Mouse (Mus musculus) heart, adult 18-20 months (tissue): ENCODE data around the gene Zbed5. TPM values are rescaled to one million over a fixed set of nuclear protein-coding genes. Genes with fewer than 3 reads are reported as not detected.
"Not testable (repeated sequence)": the region's sequence is repeated elsewhere in the genome, so short reads cannot be mapped to it uniquely, and the experiment has no call there.

Source experiments
- DNase-seq, 2 experiments: peaks; one replicate each; pipeline ENCODE4 v3.0.0; 2021 to 2022; ENCODE audit warnings: mixed read lengths in 1 of 2
- long read RNA-seq, 2 experiments: library from polyadenylated mRNA; stranded (forward); transcript quantifications; one replicate each; pipeline ENCODE4 v2.0.0; 2021
- total RNA-seq, 2 experiments: library from RNA; stranded (reverse); gene quantifications; 2 replicates each; pipeline ENCODE4 v1.2.3; 2021

The Zbed5 gene
- under 1 TPM; 0.46 to 0.69 TPM for total RNA-seq
- long read RNA-seq, experiment 1, partial matches to known transcripts: 0 of 1 reads
- long read RNA-seq, experiment 1, other reads (novel, unspliced or antisense): 1 of 1 reads
- long read RNA-seq, experiment 2, partial matches to known transcripts: 0 of 1 reads
- long read RNA-seq, experiment 2, other reads (novel, unspliced or antisense): 0 of 1 reads

DNA sequence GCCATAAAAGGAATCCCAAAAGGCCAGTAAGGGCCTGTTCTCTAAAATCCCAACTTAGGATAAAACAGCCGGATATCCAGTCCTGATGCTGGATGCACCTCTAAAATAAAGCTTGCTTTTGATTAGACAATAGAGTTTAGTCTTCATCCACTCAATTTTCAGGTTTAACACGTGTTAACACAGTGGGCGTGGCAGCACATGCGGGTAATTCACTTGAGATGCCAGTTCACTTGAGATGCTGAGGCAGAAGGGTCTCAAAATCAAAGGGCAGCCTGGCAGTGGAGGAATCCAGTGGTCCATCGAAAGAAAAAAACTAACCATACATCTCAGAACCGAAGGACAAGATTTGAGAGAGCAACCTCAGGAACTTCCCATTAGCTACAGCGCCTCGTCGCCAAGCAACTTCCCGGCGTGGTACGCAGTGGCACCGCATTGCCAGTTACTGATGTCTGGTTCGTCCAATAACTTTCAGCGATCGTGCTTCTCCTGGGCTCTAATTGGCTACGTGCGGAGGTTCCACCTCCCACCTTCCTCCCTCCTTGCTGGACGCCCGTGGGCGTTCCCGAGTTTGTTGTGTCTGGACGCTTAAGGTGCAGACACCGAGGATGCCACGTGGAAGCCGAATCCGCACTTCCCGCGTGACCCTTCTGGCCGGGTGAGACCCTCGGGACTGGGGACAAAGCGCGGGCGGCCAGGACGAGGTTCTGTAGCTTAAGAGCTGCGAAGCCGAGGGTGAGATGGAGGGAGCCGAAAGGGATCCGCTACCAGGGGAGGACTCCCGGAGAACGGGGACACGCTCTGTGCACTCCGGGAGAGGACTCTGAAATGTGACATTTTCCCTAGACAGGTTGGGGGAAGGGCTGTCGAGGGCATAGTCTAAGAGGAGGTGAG, at the start of gene Zbed5:
Gene Zbed5 (plus strand): TSS at position 526 of the 891 bp plus-strand sequence.
- peak; percentile 93 to 95 for DNase-seq

DNA sequence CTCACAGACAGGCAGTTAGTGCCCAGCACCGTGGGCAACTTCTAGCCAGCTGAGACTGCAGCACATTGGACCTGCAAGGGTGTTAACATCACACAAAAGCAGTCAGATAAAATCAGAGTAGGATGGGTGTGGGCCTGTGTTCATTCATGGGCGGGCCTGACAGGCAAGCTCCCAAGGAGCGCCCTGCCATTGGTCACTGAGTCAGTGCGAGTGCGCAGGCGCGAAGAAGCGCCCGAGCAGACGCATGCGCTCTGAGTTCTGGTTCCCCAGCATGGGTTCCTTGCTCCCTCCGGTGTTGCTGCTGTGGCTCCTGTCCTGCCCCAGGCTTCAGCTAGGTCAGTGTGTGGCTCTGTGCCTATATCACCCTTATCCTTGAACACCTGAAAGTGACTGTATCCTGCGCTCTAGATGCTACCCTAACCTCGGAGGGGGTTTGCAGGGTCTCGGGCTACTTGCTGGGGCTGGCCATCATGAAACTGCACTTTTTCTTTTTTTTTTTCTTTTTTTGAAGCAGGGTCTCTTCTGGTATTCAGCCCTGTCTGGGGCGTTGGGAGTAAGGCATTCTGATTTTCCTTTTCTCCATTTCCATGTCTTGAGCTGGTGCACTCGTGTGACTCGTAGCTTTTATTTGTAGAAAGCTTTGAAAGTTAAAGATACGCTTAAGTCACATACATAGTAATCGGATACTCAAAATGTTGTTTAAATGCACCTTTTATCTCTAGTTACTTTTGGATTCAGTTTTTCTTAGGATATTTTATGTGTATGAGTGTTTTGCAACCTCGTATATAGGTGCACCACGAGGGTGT, 48.6 kb upstream of the Zbed5 start, which contains the start of gene Sumf2:
Gene Sumf2 (plus strand): TSS at position 235 of the 806 bp plus-strand sequence.
- DNase-seq: peak; percentile 95 to 97

DNA sequence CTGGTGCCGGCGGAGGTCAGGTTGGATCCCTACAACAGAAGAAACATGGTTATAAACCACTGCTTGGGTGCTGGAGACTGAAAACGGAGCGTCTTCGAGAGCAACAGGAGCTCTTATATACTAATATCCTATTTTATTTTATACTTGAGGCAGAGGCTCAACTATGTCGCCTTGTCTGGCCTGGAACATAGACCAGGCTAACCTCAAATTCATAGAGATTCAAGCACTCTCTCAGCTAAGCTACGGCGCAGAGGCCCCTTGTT, 48.0 kb upstream of the Zbed5 start:
- no peak for DNase-seq

DNA sequence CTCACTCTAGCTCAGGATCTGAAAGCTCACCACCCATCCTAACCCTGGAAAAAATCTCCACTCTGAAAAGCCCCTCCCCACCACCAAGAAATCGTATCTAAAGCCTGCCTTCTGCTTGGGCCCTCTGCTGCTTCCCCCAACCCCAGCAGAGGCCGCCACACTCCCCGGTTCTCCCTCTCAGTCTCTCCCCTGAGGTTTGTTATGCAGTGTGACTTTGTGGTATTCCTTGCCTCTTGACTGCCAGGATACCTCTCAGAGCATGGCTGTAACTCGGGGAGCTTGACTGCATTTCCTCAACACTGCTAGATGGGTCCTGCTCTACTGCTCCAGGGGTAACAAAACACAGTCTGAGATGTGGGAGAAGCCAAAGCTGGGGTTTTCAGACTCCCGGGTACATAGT, 40.4 kb upstream of the Zbed5 start:
- no peak for DNase-seq

DNA sequence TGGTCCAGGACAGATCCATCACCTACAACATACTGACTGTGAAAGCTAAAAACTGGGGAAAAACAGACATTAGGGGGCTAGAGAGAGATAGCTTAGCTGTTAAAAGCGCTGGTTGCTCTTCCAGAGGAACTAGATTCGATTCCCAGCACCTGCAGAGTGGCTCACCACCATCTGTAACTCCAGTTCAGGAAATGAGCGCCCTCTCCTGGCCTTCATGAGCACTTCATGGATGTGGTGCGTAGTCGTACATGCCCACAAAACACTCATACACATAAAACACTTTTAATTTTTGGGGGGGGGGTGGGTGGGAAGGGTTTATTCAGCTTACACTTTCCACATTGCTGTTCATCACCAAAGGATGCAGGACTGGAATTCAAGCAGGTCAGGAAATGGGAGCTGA, 39.1 kb upstream of the Zbed5 start:
- no peak for DNase-seq

DNA sequence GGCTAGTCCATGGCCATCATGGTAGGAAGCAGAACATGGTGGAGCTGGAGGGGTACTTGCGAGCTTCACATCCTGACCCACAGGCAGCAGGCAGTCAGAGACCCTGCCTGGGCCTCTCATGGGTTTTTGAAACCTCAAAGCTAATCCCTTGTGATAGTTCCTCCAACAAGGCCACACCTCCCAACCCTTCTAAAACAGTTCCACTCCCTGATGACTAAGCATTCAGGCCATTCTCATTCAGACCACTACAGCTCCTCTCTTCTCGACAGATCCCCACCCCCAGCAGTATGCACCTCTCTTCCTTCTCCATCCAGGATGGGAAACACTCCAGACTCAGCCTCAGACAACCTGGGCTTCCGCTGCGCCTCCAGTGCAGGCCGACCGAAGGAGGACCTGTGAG, 33.2 kb upstream of the Zbed5 start:
- no peak for DNase-seq

DNA sequence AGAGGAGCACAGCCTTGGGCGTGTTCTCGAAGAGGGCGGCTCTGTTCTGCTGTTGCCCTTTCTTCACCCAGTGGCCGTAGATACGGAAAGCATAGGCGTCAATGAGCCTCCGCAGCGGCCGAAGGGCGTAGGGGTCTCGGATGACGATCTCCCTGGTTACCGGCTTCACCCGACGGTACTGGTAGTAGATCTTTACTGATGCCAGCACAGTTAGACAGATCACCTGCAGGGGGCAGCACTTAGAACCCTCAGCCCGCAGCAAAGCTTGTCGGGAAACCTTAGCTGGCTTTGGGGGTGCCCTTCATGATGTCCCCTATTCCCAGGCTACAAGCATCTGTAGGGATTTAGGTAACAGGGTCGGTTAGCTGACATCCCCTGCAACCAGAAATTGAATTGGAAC, 31.1 kb upstream of the Zbed5 start:
- DNase-seq: peak; percentile 14 to 57

DNA sequence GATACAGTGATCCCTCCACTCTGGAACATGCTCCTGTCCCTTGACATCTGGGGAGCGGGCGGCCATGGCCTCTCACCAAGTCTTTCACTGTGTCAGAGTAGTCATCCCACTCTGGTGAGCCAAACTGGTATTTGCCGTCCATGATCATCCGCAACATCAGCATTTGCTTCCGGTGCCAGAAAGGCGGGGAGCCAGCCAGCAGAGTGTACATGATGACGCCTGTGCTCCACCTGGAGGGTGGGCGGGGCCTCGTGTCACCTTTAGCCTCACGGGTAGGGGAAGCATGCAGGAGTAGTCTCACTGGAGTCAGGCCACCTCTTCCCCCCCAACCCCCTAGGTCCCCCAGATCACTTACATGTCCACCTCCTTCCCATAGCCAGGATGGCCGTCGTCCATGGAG, 29.7 kb upstream of the Zbed5 start:
- DNase-seq: no peak

DNA sequence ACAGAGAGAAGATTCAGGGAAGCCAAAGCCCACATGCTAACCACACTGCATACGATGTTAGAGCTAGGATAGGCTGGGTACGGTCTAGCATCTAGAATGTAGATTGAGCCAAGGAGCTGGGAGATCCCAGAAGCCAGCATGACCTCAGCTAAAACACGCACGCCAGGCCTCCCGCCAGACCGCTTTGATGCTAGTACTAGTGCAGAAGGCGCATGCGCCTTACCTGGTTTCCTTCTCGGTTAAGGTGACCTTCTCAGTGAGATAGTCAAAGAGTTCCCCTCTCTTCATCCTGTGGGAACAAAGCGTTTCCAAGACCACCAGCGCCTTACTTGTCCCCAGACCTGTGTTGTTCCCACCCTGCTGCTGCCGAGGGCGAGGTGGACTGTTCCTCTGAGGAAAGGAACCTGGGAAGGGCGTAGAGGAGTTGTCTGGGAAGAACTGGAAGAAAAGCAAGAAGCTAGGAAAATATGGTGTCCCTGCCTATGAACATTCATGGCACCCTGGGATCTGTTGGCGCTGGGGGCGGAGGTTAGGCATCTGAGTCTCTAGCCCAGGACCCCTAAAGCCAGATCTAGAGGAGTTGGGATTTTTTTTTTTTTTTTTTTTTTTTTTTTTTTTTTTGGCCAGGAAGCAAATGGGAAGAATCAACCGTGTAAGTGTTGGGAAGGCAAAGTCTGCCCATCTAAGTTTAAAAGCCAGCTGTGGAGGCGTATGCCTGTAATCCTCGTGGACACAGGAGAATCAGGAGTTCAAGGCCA, 26.1 kb upstream of the Zbed5 start:
- DNase-seq: no peak

DNA sequence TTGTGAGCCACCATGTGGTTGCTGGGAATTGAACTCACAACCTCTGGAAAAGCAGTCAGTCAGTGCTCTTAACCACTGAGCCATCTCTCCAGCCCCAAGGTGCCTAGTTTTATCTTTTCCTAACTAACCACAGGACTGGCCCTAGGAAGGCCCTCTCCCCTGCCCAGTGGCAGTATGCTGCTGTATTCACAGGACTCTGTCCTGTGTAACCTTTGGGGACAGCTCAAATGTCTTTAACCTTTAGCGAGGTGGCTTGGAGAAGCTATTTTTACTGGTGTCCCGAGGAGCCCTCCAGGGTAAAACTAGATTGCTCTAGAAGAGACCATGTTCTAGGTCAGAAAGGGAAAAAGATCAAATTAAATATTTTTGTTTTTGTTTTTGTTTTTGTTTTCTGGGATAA, 24.3 kb upstream of the Zbed5 start:
- DNase-seq: no peak

DNA sequence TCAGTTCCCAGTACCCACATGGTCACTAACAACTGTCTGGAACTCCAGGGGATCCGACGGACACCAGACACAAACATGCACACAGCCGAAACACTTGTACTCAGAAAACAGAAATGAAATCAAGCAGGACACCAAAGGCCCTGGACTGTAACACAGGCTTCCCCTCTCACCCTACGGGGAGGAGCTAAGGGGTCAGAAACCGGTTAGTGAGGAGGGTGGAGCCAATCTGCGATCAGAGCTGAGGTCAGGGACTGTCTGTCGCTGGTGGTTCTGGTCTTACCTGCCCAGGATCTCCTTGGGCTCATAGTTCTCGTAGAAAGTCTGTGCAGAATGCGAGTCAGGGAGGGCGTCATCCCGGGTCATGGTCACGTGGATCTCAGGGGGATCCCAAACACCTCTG, 21.6 kb upstream of the Zbed5 start:
- no peak for DNase-seq

DNA sequence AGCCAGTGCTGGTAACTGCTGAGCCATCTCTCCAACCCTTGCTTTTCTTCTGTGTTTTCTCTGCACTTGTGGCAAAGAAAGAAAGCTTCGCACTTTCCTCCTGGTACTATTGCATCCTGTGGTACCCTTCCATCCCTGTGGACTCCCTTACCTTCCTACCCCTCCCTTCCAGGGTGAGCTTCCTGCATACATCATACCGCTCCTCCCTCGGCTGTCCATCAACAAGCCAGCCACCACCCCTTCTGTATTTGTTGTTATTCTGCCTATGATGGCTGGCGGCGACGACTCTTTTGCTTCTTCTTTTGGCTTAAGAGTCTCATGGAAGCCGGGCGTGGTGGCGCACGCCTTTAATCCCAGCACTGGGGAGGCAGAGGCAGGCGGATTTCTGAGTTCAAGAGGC, 20.4 kb upstream of the Zbed5 start:
- DNase-seq: no peak

DNA sequence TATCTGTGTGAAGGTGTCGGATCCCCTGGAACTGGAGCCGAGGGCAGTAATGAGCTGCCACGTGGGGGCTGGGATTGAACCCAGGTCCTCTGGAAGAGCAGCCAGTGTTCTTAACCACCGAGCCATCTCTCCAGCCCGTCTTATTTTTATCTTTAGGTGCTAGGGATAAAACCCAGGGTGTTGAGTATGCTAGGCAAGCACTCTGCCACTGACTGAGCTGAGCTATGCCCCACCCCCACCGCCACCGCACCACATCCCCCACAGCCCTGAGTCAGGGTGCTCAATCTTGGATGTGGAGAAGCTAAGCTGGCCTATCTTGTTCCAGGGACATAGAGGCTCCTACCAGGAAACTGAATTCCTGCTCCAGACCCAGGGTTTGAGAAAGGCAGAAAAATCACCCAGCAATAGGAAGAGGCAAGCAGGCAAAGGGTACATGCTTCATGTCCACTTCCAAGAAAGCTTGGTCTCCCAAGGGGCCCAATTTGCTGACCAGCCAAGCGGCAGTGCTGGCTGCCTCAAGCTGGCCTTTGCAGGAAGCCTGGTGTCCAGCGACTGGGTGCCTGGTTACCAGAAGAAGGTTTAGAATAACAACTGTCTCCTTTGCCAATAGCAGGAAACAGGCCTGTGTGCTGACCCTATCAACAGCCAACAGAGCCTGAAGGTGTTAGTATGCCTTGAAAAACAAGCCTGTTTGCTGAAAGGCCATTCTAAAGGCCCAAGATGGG, 17.6 kb upstream of the Zbed5 start:
- peak; percentile 62 to 72 for DNase-seq

DNA sequence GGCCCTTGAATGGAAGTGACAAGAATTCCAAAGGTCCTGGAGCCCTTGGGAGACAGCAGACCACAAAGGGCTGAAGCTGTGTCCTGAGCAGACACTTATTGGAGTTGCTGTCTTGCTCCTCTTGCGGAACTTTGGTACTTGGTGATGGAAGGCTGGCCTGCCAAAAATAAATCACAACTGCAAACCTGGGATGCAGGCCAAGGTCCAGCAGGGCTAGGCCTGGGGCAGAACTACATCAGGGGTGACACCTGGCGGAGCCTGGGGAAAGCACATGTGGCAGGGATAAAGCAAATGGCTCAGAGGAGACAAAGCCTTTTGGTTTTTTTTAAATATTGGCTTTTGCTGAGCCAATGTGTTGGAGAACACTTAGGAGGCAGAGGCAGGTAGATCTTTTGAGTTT, 16.6 kb upstream of the Zbed5 start:
- peak; percentile 84 to 86 for DNase-seq

DNA sequence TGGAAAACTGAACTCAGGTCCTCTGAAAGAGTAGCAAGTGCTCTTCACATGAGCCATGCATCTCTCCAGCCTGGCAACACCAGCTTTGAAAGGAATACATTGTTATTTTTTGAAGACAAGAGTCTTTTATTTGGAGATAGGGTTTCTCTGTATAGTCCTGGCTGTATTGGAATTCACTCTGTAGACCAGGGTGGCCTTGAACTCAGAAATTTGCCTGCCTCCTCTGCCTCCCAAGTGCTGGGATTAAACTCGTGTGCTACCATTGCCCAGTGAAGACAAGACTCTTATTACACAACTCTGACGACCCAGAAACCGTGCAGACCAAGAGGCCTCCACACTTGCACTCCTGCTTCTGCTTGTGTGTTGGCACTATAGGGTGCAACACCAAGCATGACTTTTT, 15.6 kb upstream of the Zbed5 start:
- DNase-seq: no peak

DNA sequence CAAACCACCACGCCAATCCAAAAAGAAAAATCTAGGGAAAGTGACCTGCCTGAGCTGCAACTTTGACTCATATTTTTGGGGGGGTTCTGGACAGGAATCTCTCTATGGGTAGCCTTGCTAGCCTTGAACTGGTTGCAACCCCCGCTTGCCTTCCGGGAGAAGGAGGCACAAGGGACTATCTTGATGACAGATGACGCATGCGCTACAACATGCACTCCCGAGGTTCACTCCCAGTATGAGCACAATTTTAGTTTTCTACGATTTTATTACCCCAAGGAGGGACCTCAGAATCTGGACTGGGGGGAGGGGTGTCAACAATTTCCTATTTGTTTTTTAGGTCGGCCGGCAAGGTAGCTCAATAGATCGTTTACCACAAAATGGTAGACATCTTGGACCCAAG, 9.3 kb upstream of the Zbed5 start:
- peak; percentile 16 to 25 for DNase-seq

DNA sequence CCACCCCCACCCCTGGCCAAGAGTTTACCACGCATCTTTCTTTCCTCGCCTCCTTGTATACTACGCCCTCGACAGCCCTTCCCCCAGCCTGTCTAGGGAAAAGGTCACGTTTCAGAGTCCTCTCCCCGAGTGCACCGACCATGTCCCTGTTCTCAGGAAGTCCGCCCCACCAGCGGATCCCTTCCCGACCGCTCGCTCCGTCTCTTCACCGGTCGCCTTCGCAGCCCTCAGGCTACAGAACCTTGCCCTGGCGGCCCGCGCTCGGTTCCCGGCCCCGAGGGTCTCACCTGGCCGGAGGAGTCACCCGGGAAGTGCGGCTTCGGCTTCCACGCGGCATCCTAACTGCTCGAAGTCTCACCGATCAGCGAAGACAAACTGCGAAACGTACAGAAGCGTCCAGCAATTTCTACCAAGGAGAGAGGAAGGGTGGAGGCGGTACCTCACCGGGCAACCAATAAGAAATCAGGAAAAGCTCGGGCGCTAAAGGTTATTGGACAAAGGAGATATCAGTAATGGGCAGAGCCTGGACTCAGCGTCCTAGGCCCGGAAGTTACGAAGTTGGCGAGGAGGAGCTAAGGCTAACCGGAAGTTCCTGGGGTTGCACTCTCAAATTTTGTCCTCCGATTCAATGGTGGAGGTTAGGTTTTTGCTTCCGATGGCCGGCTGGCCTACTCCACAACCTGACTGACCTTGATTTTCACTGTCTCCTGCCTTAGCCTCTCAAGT, 8.4 kb upstream of the Zbed5 start, which contains the start of gene Chchd2:
Gene Chchd2 (minus strand): TSS at position 560 of the 726 bp plus-strand sequence.
- peak; percentile 98 for DNase-seq

DNA sequence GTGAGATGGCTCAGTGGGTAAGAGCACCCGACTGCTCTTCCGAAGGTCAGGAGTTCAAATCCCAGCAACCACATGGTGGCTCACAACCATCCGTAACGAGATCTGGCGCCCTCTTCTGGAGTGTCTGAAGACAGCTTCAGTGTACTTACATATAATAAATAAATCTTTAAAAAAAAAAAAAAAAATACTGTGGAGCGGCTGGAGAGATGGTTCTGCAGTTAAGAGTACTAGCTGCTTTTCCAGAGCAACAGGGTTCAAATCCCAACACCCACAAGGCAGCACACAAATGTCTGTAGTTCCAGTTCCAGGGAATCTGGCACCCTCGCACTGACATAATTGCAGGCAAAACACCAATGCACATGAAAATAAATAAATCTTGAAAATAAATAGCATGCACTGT, 5.1 kb upstream of the Zbed5 start:
- DNase-seq: not testable (repeated sequence)

DNA sequence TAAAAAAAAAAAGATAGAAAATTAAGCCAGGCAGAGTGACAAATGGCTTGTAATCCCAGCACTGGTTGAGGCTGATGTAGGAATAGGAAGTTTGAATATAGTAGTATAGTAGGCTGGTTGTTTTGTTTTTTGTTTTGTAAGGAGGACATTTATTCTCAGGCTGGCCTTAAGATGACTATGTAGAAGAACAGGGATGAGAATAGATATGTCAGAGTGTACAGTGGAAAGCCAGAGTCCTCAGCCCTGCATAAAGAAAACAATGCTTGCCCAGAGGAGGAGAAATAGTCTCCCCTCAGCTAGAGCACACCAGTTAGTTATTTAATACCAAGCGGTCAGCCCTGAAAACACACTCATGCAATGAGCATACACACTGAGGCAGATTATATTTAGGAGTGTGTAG, 2.9 kb downstream of the Zbed5 start, which contains the start of gene Phkg1:
Gene Phkg1 (minus strand): TSS at position 101 of the 400 bp plus-strand sequence.
- DNase-seq: no peak

DNA sequence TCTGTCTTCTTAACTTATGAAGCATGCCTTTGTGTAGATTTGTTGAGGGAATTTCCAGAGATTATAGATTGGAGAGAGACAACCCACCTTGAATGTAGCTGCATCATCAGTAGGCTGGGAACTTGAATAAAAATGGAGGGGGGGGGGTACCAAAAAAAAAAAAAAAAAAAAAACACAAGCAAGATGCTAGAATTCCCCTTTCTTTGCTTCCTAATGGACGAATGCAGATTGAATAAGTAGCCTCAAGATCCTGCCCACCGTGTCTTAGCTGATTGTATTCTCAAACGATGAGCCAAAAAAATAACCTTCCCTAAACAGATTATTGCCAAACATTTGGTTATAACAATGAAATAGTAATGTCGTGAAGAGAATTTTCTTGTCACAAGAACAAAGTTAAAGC, 12.3 kb downstream of the Zbed5 start:
- no peak for DNase-seq
